Mouse (Mus musculus) kidney, adult 2 months (tissue): ENCODE results near the gene Kifc3. TPM values are rescaled to one million over a fixed set of nuclear protein-coding genes. Genes with fewer than 3 reads are reported as not detected.
A peak's percentile ranks its signal among the peaks of the same experiment; 100 is the strongest.

ENCODE experiments used
- DNase-seq: peaks from one replicate; pipeline ENCODE4 v3.0.0; 2021
- H3K27ac ChIP-seq: fragments of 200-500 bp; 2 replicates; pipeline ENCODE4 v1.5.1; 2012; ENCODE audit warnings: low read depth, low read length, control low read depth, inconsistent platforms; ENCODE audit not compliant: insufficient read depth
- H3K27me3 ChIP-seq: fragments of 200-500 bp; replicated peaks from 2 replicates; pipeline ENCODE4 v1.6.1; 2012; ENCODE audit warnings: mild to moderate bottlenecking, moderate library complexity, low read length, inconsistent platforms; ENCODE audit not compliant: control insufficient read depth, insufficient read depth
- H3K36me3 ChIP-seq: fragments of 200-500 bp; 2 replicates; pipeline ENCODE4 v1.6.1; 2012; ENCODE audit warnings: mild to moderate bottlenecking, moderate library complexity, low read length, inconsistent platforms; ENCODE audit not compliant: control insufficient read depth, insufficient read depth
- H3K4me1 ChIP-seq: fragments of 200-500 bp; 2 replicates; pipeline ENCODE4 v1.6.1; 2011; ENCODE audit warnings: low read length; ENCODE audit not compliant: control insufficient read depth, insufficient read depth
- H3K4me3 ChIP-seq: fragments of 200-500 bp; 2 replicates; pipeline ENCODE4 v1.5.1; 2011; ENCODE audit warnings: mild to moderate bottlenecking, low read depth, low read length, control low read depth; ENCODE audit not compliant: insufficient read depth
- CTCF ChIP-seq: fragments of 200-500 bp; conservative IDR thresholded peaks from 2 replicates; pipeline ENCODE4 v1.5.1; 2011; ENCODE audit warnings: low read depth, mild to moderate bottlenecking, control low read depth, low read length, moderate library complexity, mixed read lengths; ENCODE audit not compliant: insufficient read depth, insufficient read length
- POLR2A ChIP-seq: fragments of 200-500 bp; IDR thresholded peaks from one replicate; pipeline ENCODE4 v1.6.1; 2011; ENCODE audit warnings: low read depth, low read length, control low read depth
- whole genome bisulfite sequencing: fragments of 180-500 bp; shearing (Covaris S2); methylation state at CpG from one replicate; pipeline ENCODE4 v1.1.7; 2018; 5-methylcytosine and 5-hydroxymethylcytosine counted together
- polyA plus RNA-seq: library from polyadenylated mRNA; depleted of rRNA; stranded (reverse); fragments of >200 nt; gene quantifications from 2 replicates; pipeline ENCODE4 v1.2.3, GENCODE M21; 2012

The Kifc3 gene
- polyA plus RNA-seq, 1 experiment, result 92.3 TPM

- DNase-seq, result no peak
- WGBS, result 54% methylated on average over 7 of the region's 7 CpGs
These were observed 18.0 kb upstream of the Kifc3 start for GRCm38 (mm10) chr8:95220571-95220998.

GRCm38 (mm10) chr8:95219623-95220022 is 17.0 kb upstream of the Kifc3 start:
- Histone ChIP-seq H3K4me3 (no peak overlapping the region), H3K36me3 (no peaks in the 10 kb centered on the region), H3K27ac (no peak overlapping the region), H3K27me3 (no peaks in the 10 kb centered on the region; the same call in 1 of the 2 replicates), H3K4me1 (no peaks in the 10 kb centered on the region)
- DNase-seq, result no peak
- TF ChIP-seq POLR2A, result no peak
- TF ChIP-seq CTCF, result no peak
- 93% methylated on average over 8 of the region's 8 CpGs for WGBS

More at GRCm38 (mm10) chr8:95220571-95220998, 18.0 kb upstream of the Kifc3 start:
- Histone ChIP-seq H3K27ac (no peak overlapping the region), H3K4me3 (no peak overlapping the region), H3K4me1 (no peaks in the 10 kb centered on the region), H3K27me3 (no peaks in the 10 kb centered on the region; the same call in 1 of the 2 replicates), H3K36me3 (no peaks in the 10 kb centered on the region)
- TF ChIP-seq POLR2A, result no peak

- TF ChIP-seq POLR2A (no peak), CTCF (no peak; the same call in 1 of the 2 replicates)
- Histone ChIP-seq H3K36me3 (no peaks in the 10 kb centered on the region), H3K27ac (no peak overlapping the region), H3K4me3 (no peak overlapping the region), H3K27me3 (no peaks in the 10 kb centered on the region), H3K4me1 (no peaks in the 10 kb centered on the region)
- WGBS, result 41% methylated on average over 11 of the region's 11 CpGs
- DNase-seq, result peak; percentile 35
These were observed 13.2 kb upstream of the Kifc3 start for GRCm38 (mm10) chr8:95215709-95216360.

- H3K27ac ChIP-seq, result no peak overlapping the region
- 19% methylated on average over 11 of the region's 11 CpGs for WGBS
- H3K4me1 ChIP-seq, result no peaks in the 10 kb centered on the region
- H3K4me3 ChIP-seq, result no peak overlapping the region
- DNase-seq, result peak; percentile 33
- TF ChIP-seq POLR2A (no peak), CTCF (no peak)
- H3K27me3 ChIP-seq, result no peaks in the 10 kb centered on the region
- no peaks in the 10 kb centered on the region for H3K36me3 ChIP-seq
These were observed 7.3 kb upstream of the Kifc3 start for GRCm38 (mm10) chr8:95209924-95210323.

GRCm38 (mm10) chr8:95205946-95206345 is 3.3 kb upstream of the Kifc3 start:
- Histone ChIP-seq H3K27me3 (no peaks in the 10 kb centered on the region), H3K4me3 (no peak overlapping the region), H3K36me3 (no peaks in the 10 kb centered on the region), H3K4me1 (peaks cover 4% of the 10 kb centered on the region; the same call in 1 of the 2 replicates), H3K27ac (no peak overlapping the region)
- 51% methylated on average over 8 of the region's 8 CpGs for WGBS
- DNase-seq, result no peak
- TF ChIP-seq POLR2A, result no peak
- TF ChIP-seq CTCF, result no peak

GRCm38 (mm10) chr8:95204039-95204380 is 1.4 kb upstream of the Kifc3 start:
- WGBS, result 18% methylated on average over 10 of the region's 10 CpGs
- no peaks in the 10 kb centered on the region for H3K36me3 ChIP-seq
- H3K27me3 ChIP-seq, result no peaks in the 10 kb centered on the region
- TF ChIP-seq POLR2A, result no peak
- peak; percentile 96 for TF ChIP-seq CTCF
- H3K4me1 ChIP-seq, result peaks cover 7% of the 10 kb centered on the region; the same call in 1 of the 2 replicates
- peak; percentile 77 for DNase-seq
- H3K4me3 ChIP-seq, result no peak overlapping the region
- no peak overlapping the region for H3K27ac ChIP-seq

GRCm38 (mm10) chr8:95203326-95204038 is 870 bp upstream of the Kifc3 start:
- no peak for DNase-seq
- TF ChIP-seq CTCF (no peak), POLR2A (no peak)
- Histone ChIP-seq H3K27ac (no peak overlapping the region), H3K36me3 (no peaks in the 10 kb centered on the region), H3K4me3 (no peak overlapping the region), H3K27me3 (no peaks in the 10 kb centered on the region), H3K4me1 (peaks cover 7% of the 10 kb centered on the region; the same call in 1 of the 2 replicates)
- WGBS, result 49% methylated on average over 9 of the region's 9 CpGs
